Mouse (Mus musculus): ENCODE data around the gene Gm1673.
"Not testable (repeated sequence)": the region's sequence is repeated elsewhere in the genome, so short reads cannot be mapped to it uniquely, and the experiment has no call there.

Gene Gm1673

GRCm38 (mm10) chr5:33983309-33984121, at the start of gene Gm1673:
Gene Gm1673, plus strand, starts transcription at chr5:33983433.
- peak; percentile 35 to 53 for DNase-seq (ENCODE audit: low spot score in 2 of 2)

- no peak for DNase-seq (ENCODE audit: low spot score in 2 of 2)
Measured at GRCm38 (mm10) chr5:33934081-33934480, 49.2 kb upstream of the Gm1673 start.

GRCm38 (mm10) chr5:33934877-33935276, 48.4 kb upstream of the Gm1673 start:
- DNase-seq (ENCODE audit: low spot score in 2 of 2): no peak

GRCm38 (mm10) chr5:33935700-33936111, 47.5 kb upstream of the Gm1673 start:
- no peak for DNase-seq (ENCODE audit: low spot score in 2 of 2)

GRCm38 (mm10) chr5:33936120-33936707, 47.0 kb upstream of the Gm1673 start, which contains the start of gene Nelfa:
Gene Nelfa, minus strand, starts transcription at chr5:33936413.
- peak; percentile 95 to 96 for DNase-seq (ENCODE audit: low spot score in 2 of 2)

GRCm38 (mm10) chr5:33937230-33937629, 46.0 kb upstream of the Gm1673 start:
- DNase-seq (ENCODE audit: low spot score in 2 of 2): no peak

- DNase-seq (ENCODE audit: low spot score in 2 of 2): peak in 1 of 2 experiments; percentile 33
Measured at GRCm38 (mm10) chr5:33938448-33938847, 44.8 kb upstream of the Gm1673 start.

GRCm38 (mm10) chr5:33947035-33947434, 36.2 kb upstream of the Gm1673 start:
- not testable (repeated sequence) for DNase-seq (ENCODE audit: low spot score in 2 of 2)

GRCm38 (mm10) chr5:33948314-33948713, 34.9 kb upstream of the Gm1673 start:
- DNase-seq (ENCODE audit: low spot score in 2 of 2): no peak

GRCm38 (mm10) chr5:33953471-33954185, 29.6 kb upstream of the Gm1673 start:
- no peak for DNase-seq (ENCODE audit: low spot score in 2 of 2)

- peak; percentile 50 to 70 for DNase-seq (ENCODE audit: low spot score in 2 of 2)
Measured at GRCm38 (mm10) chr5:33954354-33954753, 28.9 kb upstream of the Gm1673 start.

- no peak for DNase-seq (ENCODE audit: low spot score in 2 of 2)
Measured at GRCm38 (mm10) chr5:33955868-33956267, 27.4 kb upstream of the Gm1673 start.

- no peak for DNase-seq (ENCODE audit: low spot score in 2 of 2)
Measured at GRCm38 (mm10) chr5:33959382-33959781, 23.9 kb upstream of the Gm1673 start.

- DNase-seq (ENCODE audit: low spot score in 2 of 2): no peak
Measured at GRCm38 (mm10) chr5:33974736-33975135, 8.5 kb upstream of the Gm1673 start.

- DNase-seq (ENCODE audit: low spot score in 2 of 2): no peak
Measured at GRCm38 (mm10) chr5:33976267-33976666, 7.0 kb upstream of the Gm1673 start.

- DNase-seq (ENCODE audit: low spot score in 2 of 2): no peak
Measured at GRCm38 (mm10) chr5:33982731-33983259, 438 bp upstream of the Gm1673 start.

- no peak for DNase-seq (ENCODE audit: low spot score in 2 of 2)
Measured at GRCm38 (mm10) chr5:33994671-33995625, 11.7 kb downstream of the Gm1673 start.

GRCm38 (mm10) chr5:33995843-33996693, 12.8 kb downstream of the Gm1673 start, which contains the start of gene Nat8l:
Gene Nat8l, plus strand, starts transcription at chr5:33995984.
- peak in 1 of 2 experiments; percentile 34 for DNase-seq (ENCODE audit: low spot score in 2 of 2)

- no peak for DNase-seq (ENCODE audit: low spot score in 2 of 2)
Measured at GRCm38 (mm10) chr5:33996694-33997045, 13.4 kb downstream of the Gm1673 start.

Measured in spleen, postnatal 14 days (tissue).